Mouse (Mus musculus) heart, postnatal 0 days (tissue): ENCODE measurements at regions not wholly inside any gene's neighbourhood (a gene's known extent, or its start where the extent isn't known, plus 50 kb on each side); places are given as distances from the start of the nearest gene placed in this dataset.

Experiments used
- CTCF ChIP-seq: IDR thresholded peaks from 2 replicates; pipeline ENCODE4 v1.5.1; 2016; ENCODE audit warnings: antibody characterized with exemption, control low read depth, low read depth
- EP300 ChIP-seq: IDR thresholded peaks from 2 replicates; pipeline ENCODE4 v1.6.1; 2016; ENCODE audit warnings: antibody characterized with exemption, low read depth

- TF ChIP-seq CTCF (no peak), EP300 (no peak)
These were observed 50.7 kb upstream of the Cachd1 start for GRCm38 (mm10) chr4:100725811-100726210.
